Comparison of ENCODE assay signal across 7 mouse cellular contexts in genomic region chr11:117975211-117975967, GRCm38 (mm10). TPM values are rescaled to one million over a fixed set of nuclear protein-coding genes. Genes with fewer than 3 reads are reported as not detected.
DNase-seq lines count a peak whose midpoint lies in the region; ATAC-seq and TF ChIP-seq lines count a peak whose summit lies in the region.

No protein-coding gene starts in this region.

- H3K27ac ChIP-seq in liver, embryonic 15.5 days (replicated peaks): 0 out of 2 replicates have a peak overlapping the region, but pooled peaks have one; percentile 19
- H3K27ac ChIP-seq in liver, embryonic 12.5 days: no peak overlapping the region
- H3K27ac ChIP-seq in hindbrain, embryonic 15.5 days (replicated peaks): peak overlapping the region; percentile 70
- peak overlapping the region; percentile 60 for H3K27ac ChIP-seq in neural tube, embryonic 15.5 days (replicated peaks)
- H3K27ac ChIP-seq in thymus, adult 2 months (ENCODE audit: control insufficient read depth, insufficient read depth, low read length): no peak overlapping the region

- no peak overlapping the region for H3K9ac ChIP-seq in liver, embryonic 15.5 days
- no peak overlapping the region for H3K9ac ChIP-seq in liver, embryonic 12.5 days
- H3K9ac ChIP-seq in hindbrain, embryonic 15.5 days: no peak overlapping the region
- H3K9ac ChIP-seq in neural tube, embryonic 15.5 days (replicated peaks): no peak overlapping the region

- no peaks in the 10 kb centered on the region for H3K9me3 ChIP-seq in liver, embryonic 15.5 days (replicated peaks)
- H3K9me3 ChIP-seq in liver, embryonic 12.5 days (replicated peaks): no peaks in the 10 kb centered on the region
- no peaks in the 10 kb centered on the region for H3K9me3 ChIP-seq in hindbrain, embryonic 15.5 days
- H3K9me3 ChIP-seq in neural tube, embryonic 15.5 days (replicated peaks): no peaks in the 10 kb centered on the region

- H3K4me3 ChIP-seq in liver, embryonic 15.5 days (replicated peaks): no peak overlapping the region
- H3K4me3 ChIP-seq in liver, embryonic 12.5 days: no peak overlapping the region
- no peak overlapping the region for H3K4me3 ChIP-seq in hindbrain, embryonic 15.5 days
- H3K4me3 ChIP-seq in neural tube, embryonic 15.5 days (replicated peaks): no peak overlapping the region
- no peak overlapping the region for H3K4me3 ChIP-seq in thymus, adult 2 months (ENCODE audit: control insufficient read depth, insufficient read depth, low read length)

- H3K36me3 ChIP-seq in liver, embryonic 15.5 days (replicated peaks): no peaks in the 10 kb centered on the region
- no peaks in the 10 kb centered on the region for H3K36me3 ChIP-seq in liver, embryonic 12.5 days
- H3K36me3 ChIP-seq in hindbrain, embryonic 15.5 days: no peaks in the 10 kb centered on the region
- H3K36me3 ChIP-seq in neural tube, embryonic 15.5 days: no peaks in the 10 kb centered on the region
- no peaks in the 10 kb centered on the region for H3K36me3 ChIP-seq in thymus, adult 2 months (ENCODE audit: control insufficient read depth, insufficient read depth, low read length)

- ATAC-seq in liver, embryonic 15.5 days (ENCODE audit: insufficient read depth): no peak
- no peak for ATAC-seq in liver, embryonic 12.5 days
- ATAC-seq in hindbrain, embryonic 15.5 days (ENCODE audit: low FRiP score, low read depth): peak; percentile 14; the same call in 1 of the 2 replicates
- peak; percentile 31; the same call in 1 of the 2 replicates for ATAC-seq in neural tube, embryonic 15.5 days (ENCODE audit: low FRiP score)

- no peak for TF ChIP-seq CTCF in thymus, adult 2 months (IDR thresholded peaks at IDR 0.05; ENCODE audit: borderline replicate concordance, control insufficient read depth, extremely low read depth, insufficient read depth, low read length, poor library complexity)

- no peak overlapping the region for H3K4me2 ChIP-seq in liver, embryonic 15.5 days
- no peak overlapping the region for H3K4me2 ChIP-seq in liver, embryonic 12.5 days
- no peak overlapping the region for H3K4me2 ChIP-seq in hindbrain, embryonic 15.5 days
- no peak overlapping the region for H3K4me2 ChIP-seq in neural tube, embryonic 15.5 days

- WGBS in liver, embryonic 15.5 days (ENCODE audit: insufficient replicate concordance): 36% methylated on average over 18 of the region's 18 CpGs
- WGBS in liver, embryonic 12.5 days (ENCODE audit: insufficient replicate concordance): 28% methylated on average over 18 of the region's 18 CpGs
- WGBS in hindbrain, embryonic 15.5 days: 6% methylated on average over 18 of the region's 18 CpGs
- WGBS in neural tube, embryonic 15.5 days: 6% methylated on average over 18 of the region's 18 CpGs
- WGBS in thymus, adult 2 months: 77% methylated on average over 18 of the region's 18 CpGs

- peaks cover 64% of the 10 kb centered on the region for H3K27me3 ChIP-seq in liver, embryonic 15.5 days
- H3K27me3 ChIP-seq in liver, embryonic 12.5 days (replicated peaks): peaks cover 66% of the 10 kb centered on the region
- no peaks in the 10 kb centered on the region for H3K27me3 ChIP-seq in hindbrain, embryonic 15.5 days
- no peaks in the 10 kb centered on the region for H3K27me3 ChIP-seq in neural tube, embryonic 15.5 days (replicated peaks)
- no peaks in the 10 kb centered on the region for H3K27me3 ChIP-seq in thymus, adult 2 months (ENCODE audit: control insufficient read depth, insufficient read depth, low read length)

- no peak for TF ChIP-seq POLR2A in thymus, adult 2 months (IDR thresholded peaks at IDR 0.05; ENCODE audit: control insufficient read depth, extremely low read depth, insufficient read depth, low read length, poor library complexity)

- H3K4me1 ChIP-seq in liver, embryonic 15.5 days (replicated peaks): peaks cover 41% of the 10 kb centered on the region
- peaks cover 25% of the 10 kb centered on the region for H3K4me1 ChIP-seq in liver, embryonic 12.5 days
- peaks cover 20% of the 10 kb centered on the region for H3K4me1 ChIP-seq in hindbrain, embryonic 15.5 days (replicated peaks)
- H3K4me1 ChIP-seq in neural tube, embryonic 15.5 days: peaks cover 24% of the 10 kb centered on the region
- peaks cover 50% of the 10 kb centered on the region for H3K4me1 ChIP-seq in thymus, adult 2 months (replicated peaks; ENCODE audit: control insufficient read depth, insufficient read depth, low read length)

- DNase-seq in embryo, embryonic 9.5 days (ENCODE audit: extremely low spot score): peak; percentile 81
- no peak for DNase-seq in urinary bladder, postnatal 25 days (ENCODE audit: low spot score)
- no peak for DNase-seq in thymus, adult 2 months

RNA-seq across cellular contexts. Expression of gene Socs3, which starts 5.5 kb away (rescaled TPM):
- polyA plus RNA-seq in liver, embryonic 15.5 days (2015; fragmentation: Nextera tagmentation; extraction: Ambion mirVana): 7.3 and 7.5 TPM in 2 replicates
- polyA plus RNA-seq in liver, embryonic 12.5 days (2016; fragmentation: Nextera tagmentation; extraction: Ambion mirVana): 8.6 and 9.8 TPM in 2 replicates
- polyA plus RNA-seq in hindbrain, embryonic 15.5 days (2015; fragmentation: Nextera tagmentation; extraction: Ambion mirVana): 7.8 and 9.2 TPM in 2 replicates
- polyA plus RNA-seq in neural tube, embryonic 15.5 days (2015; fragmentation: Nextera tagmentation; extraction: Ambion mirVana): 6.7 and 13.2 TPM in 2 replicates
- polyA plus RNA-seq in thymus, adult 2 months (2012; rRNA removed): 44.3 and 45.7 TPM in 2 replicates

RNA-seq across cellular contexts. Expression of gene Pgs1, which starts 10.7 kb away (rescaled TPM):
- polyA plus RNA-seq in liver, embryonic 15.5 days (2015; fragmentation: Nextera tagmentation; extraction: Ambion mirVana): 14.6 and 17.6 TPM in 2 replicates
- polyA plus RNA-seq in liver, embryonic 12.5 days (2016; fragmentation: Nextera tagmentation; extraction: Ambion mirVana): 26.4 and 29.6 TPM in 2 replicates
- polyA plus RNA-seq in hindbrain, embryonic 15.5 days (2015; fragmentation: Nextera tagmentation; extraction: Ambion mirVana): 59.4 and 63.7 TPM in 2 replicates
- 60.7 and 62.8 TPM in 2 replicates for polyA plus RNA-seq in neural tube, embryonic 15.5 days (2015; fragmentation: Nextera tagmentation; extraction: Ambion mirVana)
- polyA plus RNA-seq in thymus, adult 2 months (2012; rRNA removed): 89.1 and 89.5 TPM in 2 replicates

Comparison
In these comparisons a context has a peak if more than half of its experiments do, and no peak if none do; other contexts are left out.
1. H3K27ac ChIP-seq: peak in liver, embryonic 15.5 days (single experiment), hindbrain, embryonic 15.5 days (single experiment) and neural tube, embryonic 15.5 days (single experiment); none in liver, embryonic 12.5 days (single experiment) and thymus, adult 2 months (single experiment).
2. ATAC-seq: peak in hindbrain, embryonic 15.5 days (single experiment) and neural tube, embryonic 15.5 days (single experiment); none in liver, embryonic 15.5 days (single experiment) and liver, embryonic 12.5 days (single experiment).